Mouse (Mus musculus): Measurements from ENCODE around the gene Pla2g2c. TPM values are rescaled to one million over a fixed set of nuclear protein-coding genes. Genes with fewer than 3 reads are reported as not detected.

Pla2g2c gene
- polyA plus RNA-seq (2012; rRNA removed) = 0.02 TPM in 1 of 2 replicates, not detected in the other

DNA sequence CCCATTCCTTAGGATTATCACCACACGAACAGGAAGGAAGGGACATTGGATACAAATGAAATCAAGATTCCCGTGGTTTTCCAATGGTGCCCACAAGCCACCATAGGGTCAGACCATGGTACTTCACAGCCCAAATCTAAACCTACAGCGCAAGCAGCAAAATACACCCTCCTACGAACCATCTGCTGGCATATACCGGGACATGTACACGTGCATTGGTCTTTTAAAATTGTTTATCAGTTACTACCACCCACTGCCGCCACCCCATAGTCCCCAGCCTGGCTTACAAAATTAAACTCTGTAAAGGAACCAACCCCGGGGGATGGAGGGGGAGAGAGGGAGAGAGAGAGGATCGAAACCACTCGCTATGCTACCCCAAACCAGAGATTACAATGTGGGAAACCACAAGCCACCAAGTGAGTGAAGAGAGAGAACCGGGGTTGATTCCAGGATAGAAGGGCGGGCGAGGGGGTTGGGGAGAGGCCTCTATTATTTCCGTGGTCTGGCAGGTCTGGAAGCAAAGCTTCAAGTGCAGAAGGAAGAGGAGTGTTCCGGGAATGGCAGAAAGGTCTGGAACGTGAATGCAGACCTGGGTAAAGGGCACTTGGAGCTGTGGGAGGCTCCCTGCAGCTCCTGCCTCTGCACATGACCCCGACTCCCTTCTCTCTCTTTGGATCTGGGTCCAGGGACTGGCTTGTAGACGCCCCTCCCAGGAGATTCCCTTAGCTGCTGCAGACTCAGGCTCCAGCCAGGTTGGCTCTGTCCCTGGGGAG is at the start of gene Pla2g2c:
TSS of gene Pla2g2c (plus strand) at position 439 of the 773 bp plus-strand sequence.

DNA sequence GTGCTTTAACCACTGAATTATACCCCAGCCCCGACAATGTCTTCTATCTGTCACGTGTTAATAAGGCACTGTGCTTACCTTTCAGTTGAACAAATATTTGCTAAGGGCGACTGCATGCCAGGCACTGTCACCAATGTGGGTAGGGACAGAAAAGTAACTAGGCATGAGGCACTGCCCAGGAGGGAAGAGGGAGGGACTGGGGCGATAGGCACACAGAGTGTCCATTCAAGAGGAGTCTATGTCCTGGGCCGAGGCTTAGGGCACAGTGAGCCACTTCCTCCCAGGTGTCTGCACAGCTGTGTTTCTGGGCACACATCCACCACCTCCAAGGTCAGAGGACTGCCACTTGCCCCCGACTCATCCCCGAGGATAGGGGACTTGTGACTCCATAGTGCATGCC is 12.4 kb downstream of the Pla2g2c start, which contains the start of gene Ubxn10:
TSS of gene Ubxn10 (minus strand) at position 137 of the 400 bp plus-strand sequence.

DNA sequence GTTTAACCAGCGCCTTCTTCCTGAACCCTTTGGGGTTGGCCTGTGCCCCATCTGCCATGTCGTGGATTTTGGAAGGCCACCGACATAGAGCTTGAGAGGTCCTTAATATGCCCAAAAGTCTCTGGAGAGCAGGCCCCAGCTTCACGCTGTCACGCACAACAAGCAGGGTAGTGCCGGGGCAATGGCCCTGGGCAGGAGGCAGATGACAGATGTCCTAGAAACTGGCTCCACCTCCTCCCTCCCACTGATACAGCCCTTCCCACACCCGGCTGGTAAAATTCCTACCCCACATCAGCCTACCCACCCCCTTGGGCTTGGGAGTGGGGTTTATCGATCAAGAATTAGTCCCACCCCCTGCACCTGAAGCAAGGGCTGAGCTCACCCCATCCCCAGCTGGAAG is 32.8 kb downstream of the Pla2g2c start, which contains the start of gene Pla2g2f:
TSS of gene Pla2g2f (minus strand) at position 211 of the 400 bp plus-strand sequence.

DNA sequence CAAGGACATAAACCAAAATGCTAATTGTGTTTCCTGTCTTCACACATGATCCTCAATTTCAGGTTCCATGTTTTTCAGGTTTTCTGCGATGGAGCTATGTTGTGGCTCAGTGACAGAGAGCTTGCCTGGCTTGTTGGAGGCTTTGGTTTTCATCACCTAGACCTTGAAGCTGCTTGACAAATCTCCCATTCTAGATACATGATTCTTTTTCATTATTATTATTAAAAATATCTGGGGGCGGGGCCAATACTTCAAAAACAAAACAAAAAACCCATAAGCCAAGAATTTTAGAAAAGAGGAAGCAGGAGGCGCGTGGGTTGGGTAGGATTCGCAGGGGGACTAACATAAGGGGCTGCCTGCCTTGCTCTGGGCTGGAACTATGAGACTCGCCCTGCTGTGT is 50.8 kb downstream of the Pla2g2c start, which contains the start of gene Pla2g2d:
TSS of gene Pla2g2d (plus strand) at position 301 of the 400 bp plus-strand sequence.

Other genes starting within 250 kb of the Pla2g2c start
- not detected in 2 replicates for gene Vwa5b1, start 88.9 kb upstream of the Pla2g2c start, polyA plus RNA-seq (2012; rRNA removed)
- gene Ubxn10, start 12.4 kb downstream of the Pla2g2c start, polyA plus RNA-seq (2012; rRNA removed) = 0.06 and 0.10 TPM in 2 replicates
- 0.01 and 0.02 TPM in 2 replicates for gene Pla2g2f, start 32.8 kb downstream of the Pla2g2c start, polyA plus RNA-seq (2012; rRNA removed)
- 0.05 and 0.06 TPM in 2 replicates for gene Pla2g2d, start 50.9 kb downstream of the Pla2g2c start, polyA plus RNA-seq (2012; rRNA removed)
- 0.05 TPM in 1 of 2 replicates, not detected in the other for gene Pla2g5, start 138.7 kb downstream of the Pla2g2c start, polyA plus RNA-seq (2012; rRNA removed)
- not detected in 2 replicates for gene Gm13030, start 149.2 kb downstream of the Pla2g2c start, polyA plus RNA-seq (2012; rRNA removed)
- gene Pla2g2e, start 153.2 kb downstream of the Pla2g2c start, polyA plus RNA-seq (2012; rRNA removed) = not detected in 2 replicates
- gene Otud3, start 189.2 kb downstream of the Pla2g2c start, polyA plus RNA-seq (2012; rRNA removed) = 1.6 and 2.1 TPM in 2 replicates
- gene Rnf186, start 242.3 kb downstream of the Pla2g2c start, polyA plus RNA-seq (2012; rRNA removed) = 1.5 and 2.1 TPM in 2 replicates
- gene Tmco4, start 248.1 kb downstream of the Pla2g2c start, polyA plus RNA-seq (2012; rRNA removed) = 4.7 and 4.8 TPM in 2 replicates

All from liver, embryonic 18 days (tissue).